Mouse (Mus musculus): ENCODE results near the gene Arhgef28. TPM values are rescaled to one million over a fixed set of nuclear protein-coding genes. Genes with fewer than 3 reads are reported as not detected.

Gene Arhgef28
- total and polyA plus RNA-seq, 3 experiments = not detected

DNA sequence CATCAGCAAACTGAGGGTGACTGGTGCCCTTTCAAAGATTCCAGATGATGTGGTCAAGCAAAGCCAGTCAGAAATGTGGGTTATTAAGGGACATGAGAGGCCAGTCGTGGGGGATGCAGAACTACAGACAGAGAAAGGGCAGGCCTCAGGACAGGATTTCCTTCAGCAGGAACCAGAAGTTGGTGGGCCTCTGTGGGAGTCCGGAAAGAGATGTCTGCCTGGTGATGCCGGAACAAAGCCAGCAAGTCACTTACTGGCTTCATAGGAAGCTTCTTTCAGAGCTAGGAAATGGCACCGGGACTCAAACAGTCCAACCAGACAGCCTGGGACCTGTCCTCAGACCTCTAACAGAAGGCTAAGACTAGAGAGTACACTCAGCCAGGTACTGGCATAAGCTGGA is 67.5 kb downstream of the Arhgef28 start:
- H3K9ac ChIP-seq (ENCODE audit: control insufficient read depth, low read depth, low read length, poor library complexity, severe bottlenecking) = no peak overlapping the region
- no peaks in the 10 kb centered on the region for H3K79me2 ChIP-seq (ENCODE audit: control insufficient read depth, insufficient read depth, low read length, poor library complexity)
- TF ChIP-seq CTCF (IDR thresholded peaks at IDR 0.05 in 2 of 3, conservative IDR thresholded peaks at IDR 0.05 in 1 of 3; ENCODE audit: control insufficient read depth in 1 of 3, insufficient read depth in 1 of 3, low read depth in 2 of 3, low read length in 3 of 3, poor library complexity in 1 of 3, severe bottlenecking in 1 of 3) = no peak
- TF ChIP-seq ZMIZ1 (IDR thresholded peaks at IDR 0.05; ENCODE audit: low read depth, low read length) = no peak
- TF ChIP-seq TBP (IDR thresholded peaks at IDR 0.05; ENCODE audit: low read depth, low read length) = no peak
- no peak for TF ChIP-seq TAL1 (IDR thresholded peaks at IDR 0.05; ENCODE audit: low read length)
- no peak for TF ChIP-seq USF1 (IDR thresholded peaks at IDR 0.05; ENCODE audit: low read depth, low read length)
- no peak for TF ChIP-seq MEF2A (IDR thresholded peaks at IDR 0.05; ENCODE audit: extremely low read depth, insufficient replicate concordance, low read depth, low read length, poor library complexity, severe bottlenecking)
- TF ChIP-seq TCF12 (IDR thresholded peaks at IDR 0.05; ENCODE audit: low read depth, low read length) = no peak
- no peak for TF ChIP-seq POLR2AphosphoS2 (IDR thresholded peaks at IDR 0.05; ENCODE audit: low read length)
- no peak for TF ChIP-seq RCOR1 (IDR thresholded peaks at IDR 0.05; ENCODE audit: low read depth, low read length)
- no peak for TF ChIP-seq CHD1 (IDR thresholded peaks at IDR 0.05; ENCODE audit: low read depth, low read length)
- no peak for TF ChIP-seq MYC (IDR thresholded peaks at IDR 0.05; ENCODE audit: low read depth, low read length)
- TF ChIP-seq ZNF384 (IDR thresholded peaks at IDR 0.05; ENCODE audit: low read depth, low read length) = no peak
- no peak for TF ChIP-seq ELF1 (IDR thresholded peaks at IDR 0.05; ENCODE audit: low read depth, low read length)
- TF ChIP-seq HCFC1 (IDR thresholded peaks at IDR 0.05; ENCODE audit: low read depth, low read length) = no peak
- TF ChIP-seq BHLHE40 (IDR thresholded peaks at IDR 0.05; ENCODE audit: borderline replicate concordance, low read depth, low read length) = no peak
- no peak for TF ChIP-seq JUND (IDR thresholded peaks at IDR 0.05; ENCODE audit: low read depth, low read length)
- TF ChIP-seq E2F4 (IDR thresholded peaks at IDR 0.05; ENCODE audit: borderline replicate concordance, low read depth, low read length) = no peak
- H3K27ac ChIP-seq (ENCODE audit: control insufficient read depth, low read depth, low read length) = no peak overlapping the region
- DNase-seq (ENCODE audit: low read depth, low spot score) = no peak
- H3K4me1 ChIP-seq (ENCODE audit: control insufficient read depth in 1 of 2, insufficient read depth in 2 of 2, low read length in 2 of 2) = no peaks in the 10 kb centered on the region
- H3K27me3 ChIP-seq (ENCODE audit: control insufficient read depth in 1 of 2, insufficient read depth in 2 of 2, low read length in 2 of 2) = no peaks in the 10 kb centered on the region
- no peak overlapping the region for H3K4me3 ChIP-seq (ENCODE audit: control insufficient read depth in 1 of 2, insufficient read depth in 1 of 2, low read depth in 2 of 2, low read length in 2 of 2)
- no peaks in the 10 kb centered on the region for H3K9me3 ChIP-seq (replicated peaks; ENCODE audit: insufficient read depth, low read length)
- H3K36me3 ChIP-seq (ENCODE audit: control insufficient read depth in 1 of 2, insufficient read depth in 2 of 2, low read length in 2 of 2) = no peaks in the 10 kb centered on the region

DNA sequence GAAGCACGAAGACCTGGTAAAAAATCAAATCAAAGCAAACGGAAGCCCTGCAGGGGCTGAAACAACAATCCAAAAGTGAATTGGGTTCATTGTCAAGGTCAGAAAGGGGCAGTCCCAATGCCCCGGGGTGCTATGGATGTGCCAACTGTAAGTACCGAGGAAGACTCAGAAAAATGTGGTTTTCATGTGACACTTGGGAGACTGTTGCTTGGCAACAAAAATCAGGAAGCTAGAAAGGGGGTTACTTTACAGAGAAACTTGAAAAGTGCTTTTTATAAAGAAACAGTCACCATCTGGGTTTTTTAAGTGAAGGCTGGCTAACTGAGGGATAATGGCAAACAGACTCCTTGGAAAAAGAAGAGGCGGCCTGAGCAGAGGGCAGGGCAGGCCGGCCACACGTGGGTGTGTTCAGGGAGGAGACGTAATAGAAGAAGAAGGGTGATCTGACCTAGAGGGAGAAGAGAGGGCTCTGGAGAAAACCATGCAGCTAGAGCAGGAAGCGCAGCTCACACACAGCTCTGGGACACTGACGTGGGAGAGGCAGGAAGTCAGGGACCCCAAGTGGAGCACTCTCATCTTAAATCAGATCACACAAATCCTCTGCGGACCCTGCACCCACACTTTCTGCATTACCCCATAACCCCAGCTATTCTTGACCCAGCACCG is 70.2 kb downstream of the Arhgef28 start:
- Histone ChIP-seq H3K9me3 (replicated peaks; ENCODE audit: insufficient read depth, low read length) (no peaks in the 10 kb centered on the region), H3K79me2 (ENCODE audit: control insufficient read depth, insufficient read depth, low read length, poor library complexity) (no peaks in the 10 kb centered on the region), H3K4me1 (ENCODE audit: control insufficient read depth in 1 of 2, insufficient read depth in 2 of 2, low read length in 2 of 2) (no peaks in the 10 kb centered on the region), H3K9ac (ENCODE audit: control insufficient read depth, low read depth, low read length, poor library complexity, severe bottlenecking) (no peak overlapping the region), H3K4me3 (ENCODE audit: control insufficient read depth in 1 of 2, insufficient read depth in 1 of 2, low read depth in 2 of 2, low read length in 2 of 2) (no peak overlapping the region), H3K36me3 (ENCODE audit: control insufficient read depth in 1 of 2, insufficient read depth in 2 of 2, low read length in 2 of 2) (no peaks in the 10 kb centered on the region), H3K27ac (ENCODE audit: control insufficient read depth, low read depth, low read length) (no peak overlapping the region), H3K27me3 (ENCODE audit: control insufficient read depth in 1 of 2, insufficient read depth in 2 of 2, low read length in 2 of 2) (no peaks in the 10 kb centered on the region)
- TF ChIP-seq NRF1 (IDR thresholded peaks at IDR 0.05; ENCODE audit: insufficient read depth, low read depth, low read length, poor library complexity, severe bottlenecking) = no peak
- TF ChIP-seq MEF2A (IDR thresholded peaks at IDR 0.05; ENCODE audit: extremely low read depth, insufficient replicate concordance, low read depth, low read length, poor library complexity, severe bottlenecking) = no peak
- TF ChIP-seq BHLHE40 (IDR thresholded peaks at IDR 0.05; ENCODE audit: borderline replicate concordance, low read depth, low read length) = no peak
- no peak for TF ChIP-seq EP300 (IDR thresholded peaks at IDR 0.05; ENCODE audit: low read depth in 1 of 2, low read length in 2 of 2)
- TF ChIP-seq TBP (IDR thresholded peaks at IDR 0.05; ENCODE audit: low read depth, low read length) = no peak
- no peak for TF ChIP-seq CHD1 (IDR thresholded peaks at IDR 0.05; ENCODE audit: low read depth, low read length)
- TF ChIP-seq JUND (IDR thresholded peaks at IDR 0.05; ENCODE audit: low read depth, low read length) = no peak
- no peak for TF ChIP-seq ZNF384 (IDR thresholded peaks at IDR 0.05; ENCODE audit: low read depth, low read length)
- no peak for TF ChIP-seq MYB (IDR thresholded peaks at IDR 0.05; ENCODE audit: low read depth, low read length)
- TF ChIP-seq RCOR1 (IDR thresholded peaks at IDR 0.05; ENCODE audit: low read depth, low read length) = no peak
- TF ChIP-seq POLR2AphosphoS5 (IDR thresholded peaks at IDR 0.05; ENCODE audit: borderline replicate concordance, low read depth, low read length) = no peak
- DNase-seq (ENCODE audit: low read depth, low spot score) = no peak
